Mouse (Mus musculus) heart, postnatal 0 days (tissue): ENCODE measurements at regions not wholly inside any gene's neighbourhood (a gene's known extent, or its start where the extent isn't known, plus 50 kb on each side); places are given as distances from the start of the nearest gene placed in this dataset.

ENCODE experiments used
- ATAC-seq: fragments of 200-750 bp; cut with Nextera tagmentation; 2 replicates; pipeline ENCODE4 v1.8.0; 2017; ENCODE audit warnings: low read depth, moderate number of reproducible peaks, moderate library complexity; ENCODE audit not compliant: insufficient read depth
- DNase-seq: peaks from one replicate; pipeline ENCODE4 v3.0.0-alpha.2; 2016; ENCODE audit warnings: low spot score
- H3K27ac ChIP-seq: fragments of 300-500 bp; sonication (generic); 2 replicates; pipeline ENCODE4 v1.5.1; 2014; ENCODE audit warnings: low read depth, mild to moderate bottlenecking
- H3K27me3 ChIP-seq: fragments of 300-500 bp; sonication (generic); 2 replicates; pipeline ENCODE4 v1.6.1; 2014; ENCODE audit warnings: low read length, mixed read lengths; ENCODE audit not compliant: control insufficient read depth, insufficient read depth
- H3K36me3 ChIP-seq: fragments of 300-500 bp; sonication (generic); replicated peaks from 2 replicates; pipeline ENCODE4 v1.6.1; 2014; ENCODE audit warnings: low read length, mixed read lengths; ENCODE audit not compliant: control insufficient read depth, insufficient read depth
- H3K4me1 ChIP-seq: fragments of 300-500 bp; sonication (generic); 2 replicates; pipeline ENCODE4 v1.6.1; 2014; ENCODE audit warnings: antibody characterized with exemption; ENCODE audit not compliant: control insufficient read depth, insufficient read depth
- H3K4me2 ChIP-seq: fragments of 300-500 bp; sonication (generic); 2 replicates; pipeline ENCODE4 v1.6.1; 2014; ENCODE audit warnings: low read depth, mild to moderate bottlenecking, low read length, moderate library complexity
- H3K4me3 ChIP-seq: fragments of 300-500 bp; sonication (generic); 2 replicates; pipeline ENCODE4 v1.5.1; 2014; ENCODE audit warnings: low read depth, low read length
- H3K9ac ChIP-seq: fragments of 300-500 bp; sonication (generic); replicated peaks from 2 replicates; pipeline ENCODE4 v1.6.1; 2014; ENCODE audit warnings: low read depth, low read length, mixed read lengths
- H3K9me3 ChIP-seq: fragments of 300-500 bp; sonication (generic); replicated peaks from 2 replicates; pipeline ENCODE4 v1.6.1; 2016; ENCODE audit warnings: low read length; ENCODE audit not compliant: control insufficient read depth
- CTCF ChIP-seq: IDR thresholded peaks from 2 replicates; pipeline ENCODE4 v1.5.1; 2016; ENCODE audit warnings: antibody characterized with exemption, control low read depth, low read depth
- EP300 ChIP-seq: IDR thresholded peaks from 2 replicates; pipeline ENCODE4 v1.6.1; 2016; ENCODE audit warnings: antibody characterized with exemption, low read depth
- whole genome bisulfite sequencing: fragments of 180-500 bp; shearing (Covaris S2); extraction: QIAGEN DNeasy Blood & Tissue Kit; methylation state at CpG from one replicate; pipeline ENCODE4 v1.1.7; 2014; 5-methylcytosine and 5-hydroxymethylcytosine counted together

- 83% methylated on average over 2 of the region's 2 CpGs for WGBS
- H3K9me3 ChIP-seq, result no peaks in the 10 kb centered on the region
- H3K27me3 ChIP-seq, result no peaks in the 10 kb centered on the region
- no peaks in the 10 kb centered on the region for H3K36me3 ChIP-seq
- H3K4me3 ChIP-seq, result no peak overlapping the region
- no peak for ATAC-seq
- no peak for DNase-seq
- H3K4me1 ChIP-seq, result no peaks in the 10 kb centered on the region
- no peak for TF ChIP-seq CTCF
- no peak for TF ChIP-seq EP300
- no peak overlapping the region for H3K27ac ChIP-seq
- no peak overlapping the region for H3K9ac ChIP-seq
- H3K4me2 ChIP-seq, result no peak overlapping the region
These were observed 125.8 kb downstream of the Nab1 start for GRCm38 (mm10) chr1:52374666-52375065.

GRCm38 (mm10) chr1:52373817-52374216 lies 126.7 kb downstream of the Nab1 start:
- DNase-seq, result no peak
- Histone ChIP-seq H3K9me3 (no peaks in the 10 kb centered on the region), H3K27ac (no peak overlapping the region), H3K36me3 (no peaks in the 10 kb centered on the region), H3K4me1 (no peaks in the 10 kb centered on the region), H3K27me3 (no peaks in the 10 kb centered on the region), H3K9ac (no peak overlapping the region), H3K4me2 (no peak overlapping the region), H3K4me3 (no peak overlapping the region)
- ATAC-seq, result no peak
- no peak for TF ChIP-seq EP300
- TF ChIP-seq CTCF, result no peak
- WGBS, result 62% methylated on average over 2 of the region's 2 CpGs

GRCm38 (mm10) chr1:52366386-52366785 lies 133.4 kb upstream of the Gls start:
- no peaks in the 10 kb centered on the region for H3K27me3 ChIP-seq
- no peaks in the 10 kb centered on the region for H3K9me3 ChIP-seq
- DNase-seq (peak; percentile 15), ATAC-seq (no peak)
- WGBS, result 28% methylated on average over 7 of the region's 7 CpGs
- no peaks in the 10 kb centered on the region for H3K36me3 ChIP-seq
- TF ChIP-seq EP300 (no peak), CTCF (no peak)
- H3K27ac ChIP-seq, result no peak overlapping the region
- no peak overlapping the region for H3K4me2 ChIP-seq
- no peak overlapping the region for H3K4me3 ChIP-seq
- no peak overlapping the region for H3K9ac ChIP-seq
- no peaks in the 10 kb centered on the region; the same call in 1 of the 2 replicates for H3K4me1 ChIP-seq

GRCm38 (mm10) chr1:52363625-52364024 lies 130.6 kb upstream of the Gls start:
- no peak overlapping the region for H3K4me2 ChIP-seq
- H3K4me3 ChIP-seq, result no peak overlapping the region
- no peaks in the 10 kb centered on the region; the same call in 1 of the 2 replicates for H3K4me1 ChIP-seq
- H3K27me3 ChIP-seq, result no peaks in the 10 kb centered on the region
- DNase-seq (no peak), ATAC-seq (no peak)
- H3K27ac ChIP-seq, result no peak overlapping the region
- no peak overlapping the region for H3K9ac ChIP-seq
- H3K9me3 ChIP-seq, result no peaks in the 10 kb centered on the region
- WGBS, result 76% methylated on average over 3 of the region's 3 CpGs
- no peak for TF ChIP-seq CTCF
- no peak for TF ChIP-seq EP300
- H3K36me3 ChIP-seq, result no peaks in the 10 kb centered on the region

- no peak overlapping the region for H3K4me2 ChIP-seq
- no peaks in the 10 kb centered on the region for H3K9me3 ChIP-seq
- H3K27me3 ChIP-seq, result no peaks in the 10 kb centered on the region
- no peaks in the 10 kb centered on the region; the same call in 1 of the 2 replicates for H3K4me1 ChIP-seq
- no peak overlapping the region for H3K27ac ChIP-seq
- H3K4me3 ChIP-seq, result no peak overlapping the region
- H3K36me3 ChIP-seq, result no peaks in the 10 kb centered on the region
- DNase-seq (no peak), ATAC-seq (no peak)
- TF ChIP-seq EP300 (no peak), CTCF (no peak)
- H3K9ac ChIP-seq, result no peak overlapping the region
These were observed 129.9 kb upstream of the Gls start for GRCm38 (mm10) chr1:52362976-52363375.

- Histone ChIP-seq H3K27me3 (no peaks in the 10 kb centered on the region), H3K9me3 (no peaks in the 10 kb centered on the region), H3K4me3 (no peak overlapping the region), H3K36me3 (no peaks in the 10 kb centered on the region), H3K9ac (no peak overlapping the region), H3K4me1 (no peaks in the 10 kb centered on the region), H3K4me2 (no peak overlapping the region), H3K27ac (no peak overlapping the region)
- peak; percentile 93 for ATAC-seq
- DNase-seq, result peak; percentile 66
- TF ChIP-seq CTCF (no peak), EP300 (0 out of 2 replicates have a peak, but pooled peaks have one; percentile 19)
- WGBS, result 36% methylated on average over 6 of the region's 6 CpGs
These were observed 121.1 kb upstream of the Gls start for GRCm38 (mm10) chr1:52354041-52354582.
